20 mouse cellular contexts compared by ENCODE assay signal in genomic region chr12:89940746-89941145, GRCm38 (mm10).
DNase-seq lines count a peak whose midpoint lies in the region; ATAC-seq and TF ChIP-seq lines count a peak whose summit lies in the region.
"Had no signal": no experiment of that assay in that cellular context is flagged by ENCODE, and none has a peak within 500 bp of the region (broad histone marks: within the 10 kb centered on the region; RNA-seq: fewer than 3 reads in every experiment).

No protein-coding gene starts in this region.

- H3K4me1 ChIP-seq in kidney, postnatal 0 days (replicated peaks; ENCODE audit: insufficient read depth, low read length), result no peaks in the 10 kb centered on the region

- WGBS in kidney, postnatal 0 days, result 66% methylated on average over 2 of the region's 2 CpGs

- no peaks in the 10 kb centered on the region for H3K36me3 ChIP-seq in kidney, postnatal 0 days (ENCODE audit: insufficient read depth, low read length)
- H3K36me3 ChIP-seq: G1E had no signal

- H3K27ac ChIP-seq in kidney, postnatal 0 days, result no peak overlapping the region

- no peak for TF ChIP-seq CTCF in kidney, postnatal 0 days (IDR thresholded peaks at IDR 0.05; ENCODE audit: low read depth)

- no peak overlapping the region for H3K4me2 ChIP-seq in kidney, postnatal 0 days (ENCODE audit: low read length)

- H3K9ac ChIP-seq in kidney, postnatal 0 days (ENCODE audit: low read depth, low read length), result no peak overlapping the region

- ATAC-seq in kidney, postnatal 0 days (replicated peaks; ENCODE audit: low FRiP score, low read depth), result no peak
- peak; percentile 82 for ATAC-seq in hematopoietic stem cell, adult 5-6 weeks (replicated peaks in 1 of 2; ENCODE audit: insufficient read depth in 1 of 2, low FRiP score in 2 of 2, low TSS enrichment in 1 of 2, low read depth in 1 of 2, poor library complexity in 2 of 2, severe bottlenecking in 2 of 2)
- ATAC-seq: activated CD4-positive, CD25-positive, alpha-beta regulatory T cell, adult 4 months; CD4-positive, CD25-positive, alpha-beta regulatory T cell, adult 4 months; Patski had no signal

- peak; percentile 28 for DNase-seq in kidney, postnatal 0 days (ENCODE audit: low spot score)
- DNase-seq in kidney, postnatal 36 days, result no peak
- no peak for DNase-seq in c-Kit-positive CD71-positive TER-119-positive erythroid progenitor cells, embryonic 14.5 days (ENCODE audit: low spot score)
- DNase-seq: adrenal gland, adult 2 months; adrenal gland, adult 8-10 months; adrenal gland, postnatal 10 days; adrenal gland, postnatal 14 days; adrenal gland, postnatal 25 days; adrenal gland, postnatal 36 days; B cell, adult 2 months; cerebellum, adult 11 months; cerebellum, adult 11-12 months; cerebellum, adult 18-20 months; cerebellum, adult 2 months had no signal

- no peak overlapping the region for H3K4me3 ChIP-seq in kidney, postnatal 0 days (replicated peaks; ENCODE audit: low read depth, low read length)

- H3K27me3 ChIP-seq in kidney, postnatal 0 days (ENCODE audit: insufficient read depth, low read length), result no peaks in the 10 kb centered on the region
- H3K27me3 ChIP-seq: CH12.LX, Patski had no signal

- no peaks in the 10 kb centered on the region for H3K9me3 ChIP-seq in kidney, postnatal 0 days (replicated peaks; ENCODE audit: low read length)
